Mouse (Mus musculus) retina, postnatal 1 day (tissue): Measurements from ENCODE around the gene Lhfp.
A peak's percentile ranks its signal among the peaks of the same experiment; 100 is the strongest.
"Not testable (repeated sequence)": the region's sequence is repeated elsewhere in the genome, so short reads cannot be mapped to it uniquely, and the experiment has no call there.

Experiments used
- DNase-seq: peaks from one replicate; pipeline ENCODE4 v3.0.0-alpha.2; 2012

Lhfp gene

DNA sequence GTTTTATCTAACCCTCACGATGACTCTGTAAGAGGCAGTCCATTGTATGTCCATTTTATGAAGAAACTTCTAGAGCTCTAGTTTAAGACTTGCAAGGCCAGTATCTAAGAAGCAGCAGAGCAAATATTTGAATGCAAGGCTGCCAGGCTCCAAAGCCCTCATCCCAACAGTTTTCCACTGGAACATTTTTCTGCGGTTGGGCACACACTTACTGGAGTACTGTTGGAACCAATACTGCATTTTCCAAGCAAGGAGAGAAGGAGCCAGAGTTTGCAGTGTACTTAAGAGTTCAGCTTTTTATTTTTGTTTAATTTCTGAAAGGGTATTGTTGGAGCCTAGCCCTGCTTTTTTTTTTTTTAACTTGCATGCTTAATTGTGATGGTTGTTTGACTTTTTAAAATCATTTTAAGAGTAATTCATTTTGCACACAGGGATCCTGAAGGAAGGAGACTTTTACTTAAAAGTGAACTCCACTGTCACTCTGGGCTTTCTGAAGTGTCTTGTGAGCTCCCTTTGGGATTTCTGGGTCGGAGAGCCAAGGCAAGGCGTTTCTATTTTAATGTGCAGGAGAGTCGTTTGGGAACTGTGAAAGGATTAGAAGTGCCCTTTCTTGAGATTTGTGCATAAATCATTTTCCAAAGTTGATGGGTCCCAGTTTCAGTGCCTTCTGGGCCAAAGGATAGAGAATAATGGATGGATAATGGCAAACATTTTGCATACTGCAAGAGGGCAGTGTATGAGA, 180.4 kb downstream of the Lhfp start:
- DNase-seq, result no peak

DNA sequence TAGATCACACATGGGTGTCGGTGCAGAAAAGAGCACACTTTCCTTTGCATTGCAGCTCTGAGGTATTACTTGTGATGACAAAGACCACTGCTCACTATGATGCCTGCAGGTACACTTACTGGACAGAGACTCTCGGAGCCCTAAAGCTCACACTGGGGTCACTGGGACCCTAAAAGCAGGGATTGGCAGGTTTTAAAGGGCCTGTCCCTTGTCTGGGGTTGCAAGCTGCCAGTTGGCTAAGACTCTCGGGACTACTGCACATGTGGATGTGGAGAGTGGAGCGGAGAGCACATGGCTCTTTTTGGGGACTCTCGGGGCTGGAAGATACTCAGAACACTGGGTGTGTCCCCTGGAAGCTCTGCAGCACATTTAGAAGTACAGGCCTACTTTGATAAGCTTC, 182.8 kb downstream of the Lhfp start:
- DNase-seq, result no peak

DNA sequence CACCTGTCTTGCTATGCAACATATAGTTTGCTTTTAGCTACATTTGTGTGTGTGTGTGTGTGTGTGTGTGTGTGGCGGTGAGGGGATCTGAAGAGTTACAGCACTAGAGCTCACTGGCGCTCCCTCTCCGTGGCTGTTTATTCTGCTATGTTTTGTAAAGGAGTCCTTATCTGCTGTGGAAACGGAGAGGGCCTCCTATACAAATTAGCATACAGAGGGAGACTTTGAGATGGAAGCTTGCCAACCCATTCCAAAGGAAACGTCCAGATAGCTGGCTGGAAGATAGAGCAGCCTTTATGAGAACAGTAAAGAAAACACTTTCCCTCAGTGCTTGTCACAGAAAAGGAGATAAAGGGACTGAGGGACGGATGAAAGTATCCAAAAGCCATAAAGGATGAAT, 184.4 kb downstream of the Lhfp start:
- no peak for DNase-seq

DNA sequence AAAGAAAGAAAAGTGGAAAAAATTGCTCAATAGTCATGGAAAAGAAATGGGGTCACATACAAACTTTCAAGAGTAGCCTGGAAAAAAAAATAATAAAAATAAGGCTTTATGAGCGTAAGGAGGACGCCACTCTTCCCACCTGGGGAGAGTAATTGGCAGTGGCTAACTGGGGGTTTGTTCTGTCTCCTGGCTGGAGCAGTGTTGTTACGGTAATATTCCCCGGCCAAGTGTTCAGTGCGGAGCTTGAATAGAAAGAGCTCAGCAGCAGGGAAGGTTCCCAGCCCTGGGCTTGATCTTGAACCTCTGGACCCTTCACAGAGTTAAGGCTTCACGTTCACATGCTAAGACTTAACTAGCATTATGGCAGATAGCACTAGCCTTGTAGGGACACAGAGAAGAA, 184.9 kb downstream of the Lhfp start:
- no peak for DNase-seq

DNA sequence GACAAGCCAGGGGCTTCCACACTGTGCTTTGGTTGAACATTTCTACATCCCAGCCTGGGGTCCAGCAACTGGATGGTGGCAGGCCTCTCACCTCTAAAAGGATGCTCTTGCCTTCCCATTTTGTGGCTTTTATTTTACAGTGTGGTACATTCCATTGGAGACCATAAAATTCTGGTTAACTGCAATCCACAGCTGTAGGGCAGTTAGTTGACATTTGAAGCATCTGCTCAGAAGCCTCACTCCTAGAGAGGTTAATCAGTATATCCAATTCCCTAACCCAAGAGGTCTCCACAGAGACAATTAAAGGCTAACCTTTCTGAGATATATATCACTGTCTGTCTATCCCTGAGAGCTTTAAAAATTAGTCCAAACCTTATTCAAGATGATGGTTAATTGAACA, 186.5 kb downstream of the Lhfp start:
- DNase-seq, result no peak

DNA sequence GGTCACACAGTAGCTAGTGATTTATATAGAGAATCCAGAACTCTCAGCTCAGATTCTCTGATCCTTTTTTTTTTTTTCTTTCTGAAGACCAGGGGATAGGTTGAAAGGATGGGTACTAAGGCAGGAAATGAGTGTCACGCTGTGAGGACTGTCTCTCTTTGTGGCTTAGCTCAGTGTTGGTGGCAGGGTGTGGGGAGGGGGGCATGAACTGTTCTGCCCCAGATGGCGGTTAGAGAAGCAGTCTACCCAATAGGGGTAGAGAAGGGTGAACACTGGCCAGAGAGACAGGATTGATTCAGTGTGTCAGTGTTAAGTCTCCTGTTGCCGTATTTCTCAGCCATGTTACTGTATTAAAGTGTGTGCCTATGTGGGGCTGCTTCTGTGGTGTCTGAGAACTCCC, 189.2 kb downstream of the Lhfp start:
- no peak for DNase-seq

DNA sequence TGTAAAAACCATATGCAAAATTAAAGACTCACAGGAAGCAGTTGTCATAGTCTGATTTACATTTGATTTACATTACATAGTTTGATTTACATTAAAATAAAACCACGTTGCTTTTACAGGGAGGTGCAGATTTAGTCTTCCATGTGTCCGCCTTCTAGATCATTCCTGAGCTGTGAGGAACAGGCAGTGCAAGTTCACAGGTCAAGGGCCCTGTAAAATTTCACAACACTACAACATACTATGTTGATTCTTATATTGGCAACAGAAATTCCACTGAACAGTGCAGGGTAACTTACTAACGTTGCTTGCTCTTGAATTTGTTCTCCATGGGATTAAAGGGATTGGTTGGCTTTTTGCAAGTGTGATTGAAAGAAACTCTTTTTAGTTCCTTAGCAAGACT, 189.8 kb downstream of the Lhfp start:
- no peak for DNase-seq

DNA sequence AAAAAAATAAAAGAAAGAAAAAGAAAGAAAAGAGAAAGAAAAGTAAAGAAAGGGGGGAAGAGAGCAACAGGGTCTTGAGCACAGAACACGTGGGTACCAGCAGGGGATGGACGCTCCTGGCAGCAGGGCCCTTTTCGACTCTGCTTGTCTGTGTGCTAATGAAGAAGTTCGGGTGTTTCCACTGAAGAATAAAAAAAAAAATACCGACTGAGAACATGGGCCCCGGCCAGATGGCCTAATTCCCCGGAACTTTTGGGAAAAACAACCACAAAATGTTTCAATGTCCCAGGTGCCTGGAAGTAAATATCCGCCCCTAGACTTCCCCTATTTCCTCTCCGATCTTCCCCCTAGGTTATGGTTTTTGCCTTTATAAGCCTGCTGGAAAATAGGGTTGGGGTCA, 191.1 kb downstream of the Lhfp start:
- DNase-seq, result not testable (repeated sequence)

DNA sequence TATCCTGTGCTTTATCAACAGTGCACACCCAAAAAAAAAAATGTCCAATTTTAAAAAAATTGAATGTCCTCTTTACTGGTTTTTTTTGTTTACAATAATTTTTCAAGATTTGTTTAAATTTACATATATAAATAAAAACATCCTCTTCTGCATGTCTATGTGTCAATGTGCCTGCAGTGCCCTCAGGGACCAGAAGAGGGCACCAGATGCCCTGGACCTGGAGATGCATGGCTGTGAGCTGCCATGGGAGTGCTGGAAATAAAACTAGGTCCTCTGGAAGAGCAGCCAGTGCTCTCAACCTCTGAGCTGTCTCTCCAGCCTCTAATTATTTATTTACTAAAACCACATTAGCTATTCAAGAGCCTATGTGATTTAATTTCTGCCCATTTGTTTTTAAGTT, 193.4 kb downstream of the Lhfp start:
- no peak for DNase-seq

DNA sequence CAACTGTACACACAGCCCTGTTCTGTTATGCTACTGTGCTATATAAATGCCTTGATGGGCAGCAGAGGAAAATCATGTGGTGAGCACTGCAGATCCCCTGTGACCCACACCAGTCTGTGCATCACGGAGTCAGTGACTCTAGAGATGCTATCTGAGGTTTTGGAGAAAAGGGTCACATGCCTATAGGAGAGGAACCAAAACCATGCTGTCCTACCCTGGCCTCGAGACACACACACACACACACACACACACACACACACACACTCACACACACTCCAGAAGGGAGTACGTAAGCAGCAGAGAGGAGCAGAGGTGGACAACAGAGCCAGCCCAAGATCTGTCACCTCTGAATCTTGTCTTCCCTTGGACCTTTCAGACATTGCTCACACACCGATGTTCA, 195.1 kb downstream of the Lhfp start:
- no peak for DNase-seq

DNA sequence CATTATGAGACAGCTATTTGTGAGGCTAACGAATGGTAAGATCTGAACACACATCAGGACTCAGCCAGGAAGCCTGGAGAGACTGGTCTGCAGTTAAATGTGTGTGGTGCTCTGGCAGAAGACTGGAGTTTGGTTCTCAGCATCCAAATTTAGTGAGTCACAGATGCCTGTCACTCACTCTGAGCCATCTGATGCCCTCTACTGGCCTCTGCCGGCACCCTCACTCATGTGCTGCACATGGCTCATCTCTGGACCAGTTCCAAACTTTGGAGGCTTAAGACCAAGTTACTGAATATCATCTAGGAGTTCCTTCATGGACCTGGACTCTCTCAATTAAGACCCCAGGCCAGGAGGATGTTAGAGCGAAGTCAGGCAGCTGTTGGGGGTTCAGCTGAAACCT, 198.8 kb downstream of the Lhfp start:
- no peak for DNase-seq

DNA sequence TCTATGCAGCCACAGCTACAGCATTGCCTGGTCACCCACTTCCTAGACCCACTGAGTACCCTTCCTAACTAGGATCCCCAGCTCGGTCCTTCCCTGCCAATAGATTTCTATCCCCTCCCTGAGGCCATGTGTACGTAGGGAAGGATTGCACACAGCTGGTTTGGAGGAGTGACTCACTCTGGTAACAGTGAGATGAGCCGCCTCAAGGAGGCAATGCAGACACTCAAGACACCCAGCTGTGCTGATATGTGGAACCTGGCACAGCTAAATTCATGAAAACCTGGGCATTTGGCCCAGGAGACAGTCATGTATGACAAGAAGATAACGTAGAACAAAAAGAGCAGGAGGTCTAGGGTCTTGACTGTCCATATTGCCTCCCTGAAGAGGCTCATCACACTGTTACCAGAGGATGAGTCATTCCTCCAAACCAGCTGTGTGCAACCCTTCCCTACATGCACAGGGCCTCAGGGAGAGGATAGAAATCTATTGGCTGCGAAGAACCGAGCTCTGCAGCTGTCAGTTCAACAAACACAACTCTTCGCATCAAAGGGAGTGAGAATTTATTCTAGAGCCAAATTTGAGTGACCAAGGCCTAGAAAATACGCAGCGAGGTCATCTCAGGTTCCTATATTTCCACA, 204.4 kb downstream of the Lhfp start:
- DNase-seq, result no peak

DNA sequence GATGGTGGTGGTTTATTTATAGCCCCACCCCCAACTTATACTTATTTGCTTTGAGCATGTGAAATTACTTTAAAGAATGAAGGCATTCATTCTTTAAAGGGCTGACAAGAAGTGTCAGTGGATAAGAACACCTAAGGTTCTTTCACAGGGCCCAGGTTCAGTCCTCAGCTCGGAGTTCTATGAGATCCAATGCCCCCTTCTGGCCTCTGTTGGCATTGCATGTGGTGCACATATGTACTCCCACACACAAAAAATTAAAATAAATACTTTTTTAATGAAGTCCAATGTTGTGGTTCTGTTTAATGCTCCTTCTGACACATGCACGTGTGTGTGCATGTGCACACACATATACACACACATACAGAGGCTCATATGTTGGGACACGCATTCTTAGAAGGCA, 205.8 kb downstream of the Lhfp start:
- peak; percentile 23 for DNase-seq

DNA sequence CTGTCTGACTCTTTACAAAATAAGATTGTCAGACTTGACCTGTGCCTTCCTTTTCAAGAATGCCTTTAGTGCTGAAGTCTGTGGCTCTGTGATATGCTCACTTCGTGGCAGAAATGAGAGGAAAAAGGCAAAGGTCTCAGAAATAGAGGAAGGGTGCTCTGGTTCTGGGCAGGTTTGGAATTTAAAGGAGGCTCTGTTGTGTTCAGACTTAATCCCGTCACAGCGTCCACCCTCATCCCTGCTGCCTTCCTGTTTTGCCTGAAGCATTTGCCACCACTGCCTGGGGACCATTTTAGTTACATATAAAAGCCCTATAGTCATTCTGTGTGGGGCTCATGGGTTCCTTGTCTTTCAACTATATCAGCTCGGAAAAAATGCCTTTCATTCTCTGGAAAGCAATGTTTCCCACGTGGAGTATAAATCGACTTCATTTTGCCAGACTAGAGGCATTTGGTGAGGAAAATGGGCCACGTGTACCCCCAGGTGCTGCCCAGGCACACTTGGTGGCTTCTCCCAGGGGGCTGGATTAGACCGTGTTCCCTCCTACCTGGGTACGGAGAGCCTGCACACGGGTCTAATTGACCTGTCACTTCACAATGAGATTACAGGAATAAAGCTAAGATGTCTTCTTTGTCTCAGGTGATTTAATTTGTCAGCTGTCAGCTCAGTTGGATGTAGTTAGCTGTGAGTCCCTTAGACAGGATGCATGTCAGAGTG, 207.0 kb downstream of the Lhfp start:
- DNase-seq, result peak; percentile 35

DNA sequence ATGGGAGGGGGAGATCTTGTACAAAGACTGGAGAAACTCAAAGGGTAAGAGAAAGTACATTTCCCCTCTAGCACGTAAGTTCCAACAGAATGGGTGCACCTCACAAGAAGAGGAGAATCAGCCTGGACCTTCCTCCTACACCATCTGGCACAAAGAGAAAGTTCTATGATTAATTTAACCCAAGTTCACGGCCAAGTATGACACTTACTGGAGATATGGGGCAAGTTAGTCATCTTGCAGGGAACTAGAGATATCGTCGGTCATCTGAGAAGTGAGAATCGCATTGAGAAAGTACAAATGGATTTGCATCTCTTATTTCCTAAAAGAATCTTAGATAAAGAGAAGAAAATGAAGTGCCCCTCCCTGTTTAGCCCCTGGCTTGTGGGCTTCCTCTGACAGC, 211.2 kb downstream of the Lhfp start:
- DNase-seq, result no peak

DNA sequence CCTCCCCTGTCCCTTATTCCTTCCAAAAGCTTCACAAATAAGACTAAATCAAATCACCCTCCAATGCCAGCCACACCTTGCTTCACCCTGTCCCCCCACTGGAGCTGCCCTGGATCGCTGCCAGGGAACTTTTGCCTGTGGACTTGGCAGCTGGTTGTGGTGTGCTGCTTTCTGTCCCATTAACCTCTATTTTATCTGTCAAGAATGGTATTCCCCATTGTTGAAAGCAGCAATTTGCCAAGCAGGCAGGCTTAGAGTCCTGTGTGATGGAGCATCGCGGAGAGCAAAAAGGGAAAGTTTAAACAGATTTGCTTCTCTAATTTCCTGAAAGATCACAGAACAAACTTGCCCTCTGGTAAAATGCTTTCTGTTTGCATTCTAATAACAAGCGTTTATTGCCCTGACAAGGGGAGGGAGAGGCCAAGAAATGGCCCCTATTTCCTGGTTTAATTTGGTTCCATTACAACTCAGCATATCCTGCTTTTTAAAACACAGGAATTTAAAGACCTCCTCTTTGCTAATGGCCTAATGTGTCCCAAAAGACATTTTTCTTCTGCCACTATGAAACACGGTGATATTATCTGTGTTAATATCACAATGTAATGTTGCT, 212.0 kb downstream of the Lhfp start:
- peak; percentile 25 for DNase-seq

DNA sequence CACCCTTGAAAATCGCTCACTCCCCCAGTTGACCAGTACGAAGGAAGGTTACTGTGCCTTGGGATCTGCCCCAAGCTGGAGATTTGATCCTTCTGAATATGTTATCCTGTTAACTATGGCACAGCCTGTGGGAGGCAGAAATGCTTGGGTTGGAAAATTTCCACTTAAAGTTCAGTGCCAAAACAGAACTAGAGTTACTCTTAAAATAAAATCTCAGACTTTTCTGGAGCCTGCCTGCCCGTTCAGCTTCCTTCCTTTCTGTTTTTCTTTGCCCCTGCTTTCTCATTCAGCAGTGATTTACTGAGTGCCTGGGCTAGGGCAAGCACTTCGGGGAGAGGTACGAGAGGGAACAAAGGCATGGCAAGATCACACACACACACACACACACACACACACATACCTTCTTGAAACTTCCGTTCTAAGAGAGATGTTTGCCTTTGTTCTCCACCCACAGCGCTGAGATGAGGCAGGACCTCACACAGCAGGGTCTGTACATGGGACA, 217.4 kb downstream of the Lhfp start:
- DNase-seq, result peak; percentile 11

DNA sequence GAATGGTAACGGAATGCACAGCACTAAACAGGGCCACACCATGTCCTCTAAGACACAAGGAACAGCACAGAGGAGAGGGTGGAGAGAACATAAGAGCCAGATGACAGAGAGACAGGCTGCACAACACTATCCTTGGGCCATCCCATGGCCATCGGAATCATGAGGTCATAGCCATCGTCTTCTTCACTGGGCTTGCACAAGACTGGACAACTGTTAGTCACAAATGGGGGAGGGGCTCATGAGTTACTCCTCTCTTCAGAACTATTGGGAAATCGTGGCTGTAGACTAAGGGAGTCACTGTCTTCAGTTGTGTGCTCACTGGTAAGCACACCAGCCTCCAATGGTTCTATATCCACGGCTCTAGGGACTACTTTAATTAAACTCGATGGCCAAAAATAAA, 224.8 kb downstream of the Lhfp start:
- no peak for DNase-seq

DNA sequence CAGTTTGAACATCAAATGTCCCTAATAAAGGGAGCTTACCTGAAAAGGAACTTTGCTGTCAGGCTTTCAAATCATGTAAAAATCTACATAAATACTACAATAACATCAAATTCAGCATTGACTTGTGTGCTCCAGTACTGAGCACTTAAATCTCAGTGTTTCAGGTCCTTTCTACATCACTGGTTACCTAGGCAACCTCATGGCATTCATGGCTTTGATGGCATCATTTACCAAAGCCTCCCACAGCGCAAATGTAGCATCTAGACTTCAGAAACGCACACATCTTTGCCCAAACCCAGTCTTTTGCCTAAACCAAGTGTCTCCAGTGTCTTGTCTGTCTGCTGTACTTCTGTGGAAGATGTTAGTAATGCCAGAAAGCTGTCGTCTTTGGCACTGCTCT, 225.7 kb downstream of the Lhfp start:
- DNase-seq, result no peak

DNA sequence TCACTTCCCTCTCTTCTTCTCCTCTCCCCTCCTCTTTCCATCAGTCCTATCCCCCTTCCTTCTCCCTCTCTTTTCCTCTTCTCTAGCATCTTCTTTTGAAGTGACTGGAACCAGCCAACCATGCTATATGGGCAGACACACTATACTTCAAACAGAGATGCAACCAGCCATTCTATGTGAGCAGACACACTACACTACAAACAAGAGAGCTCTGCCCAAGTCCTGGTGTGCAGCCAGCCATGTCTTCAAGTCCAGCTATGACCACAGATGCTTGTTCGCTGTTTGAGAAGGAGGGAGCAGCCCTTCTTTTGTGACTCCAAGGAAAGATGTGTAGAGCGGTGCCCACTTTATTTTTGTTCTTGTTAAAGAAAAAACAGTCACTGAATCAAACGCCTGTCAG, 231.9 kb downstream of the Lhfp start:
- DNase-seq, result no peak

DNA sequence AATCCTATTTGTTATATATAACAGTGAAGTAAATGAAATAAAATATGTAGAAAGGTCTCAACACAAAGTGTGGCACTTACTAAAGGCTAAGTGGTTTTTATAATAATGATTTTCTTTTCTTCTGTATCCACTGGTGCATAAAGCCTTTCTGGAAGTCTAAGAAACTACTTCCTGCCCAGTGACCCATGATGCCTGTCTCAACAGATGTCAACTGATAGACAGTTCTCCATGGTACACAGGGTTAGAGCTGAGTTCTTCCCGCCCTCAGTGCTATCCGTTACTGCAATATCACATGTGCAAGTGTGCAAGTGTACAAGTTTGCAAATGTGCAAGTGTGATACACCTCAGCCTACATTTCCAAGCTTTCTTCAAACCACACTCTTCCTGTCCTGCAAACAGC, 236.7 kb downstream of the Lhfp start:
- DNase-seq, result no peak

DNA sequence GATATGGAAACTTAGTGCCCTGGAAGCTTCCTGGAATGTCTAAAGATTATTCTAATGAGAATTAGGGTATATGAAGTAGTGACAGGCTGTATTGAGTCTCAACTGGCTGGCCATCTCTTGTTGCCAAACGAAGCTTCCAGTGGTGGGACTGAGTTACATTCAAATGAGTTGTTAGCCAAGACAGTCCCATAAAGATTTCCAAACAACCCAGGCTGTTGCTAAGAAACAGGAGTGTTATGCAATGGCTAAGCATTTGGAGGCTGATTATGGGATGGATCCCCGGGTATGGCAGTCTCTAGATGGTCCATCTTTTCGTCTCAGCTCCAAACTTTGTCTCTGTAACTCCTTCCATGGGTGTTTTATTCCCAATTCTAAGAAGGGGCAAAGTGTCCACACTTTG, 240.7 kb downstream of the Lhfp start:
- DNase-seq, result not testable (repeated sequence)

DNA sequence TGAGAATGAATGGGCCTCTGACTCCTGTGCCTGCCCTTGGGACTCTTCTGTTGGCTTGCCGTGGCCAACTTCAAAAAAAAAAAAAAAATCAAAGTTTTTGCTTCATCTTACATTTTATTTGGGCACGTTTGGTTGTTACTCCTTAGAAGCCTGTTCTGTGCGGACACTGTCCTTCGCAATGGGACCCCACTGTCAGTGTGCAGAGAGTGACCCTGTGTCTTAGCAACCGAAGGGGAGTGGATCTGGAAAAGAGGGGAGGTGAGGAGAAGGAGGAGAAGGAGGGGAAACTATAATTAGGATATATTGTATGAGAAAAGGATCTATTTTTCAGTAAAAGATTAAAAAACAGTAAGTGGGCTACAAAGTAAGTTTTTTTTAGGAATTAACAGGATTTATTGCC, 242.7 kb downstream of the Lhfp start:
- no peak for DNase-seq
